Mouse (Mus musculus): ENCODE results near the gene Tbck.

Gene Tbck

GRCm38 (mm10) chr3:132766033-132766726 is 82.2 kb downstream of the Tbck start:
- no peak for DNase-seq

- no peak for DNase-seq
These were observed 88.1 kb downstream of the Tbck start for GRCm38 (mm10) chr3:132772054-132772453.

- DNase-seq = no peak
These were observed 92.7 kb downstream of the Tbck start for GRCm38 (mm10) chr3:132776686-132777085.

- no peak for DNase-seq
These were observed 97.2 kb downstream of the Tbck start for GRCm38 (mm10) chr3:132781103-132781502.

GRCm38 (mm10) chr3:132783087-132783486 is 99.1 kb downstream of the Tbck start:
- no peak for DNase-seq

GRCm38 (mm10) chr3:132784732-132785131 is 100.8 kb downstream of the Tbck start:
- DNase-seq = no peak

GRCm38 (mm10) chr3:132786690-132787089 is 102.7 kb downstream of the Tbck start:
- no peak for DNase-seq

- DNase-seq = no peak
These were observed 103.8 kb downstream of the Tbck start for GRCm38 (mm10) chr3:132787775-132788174.

GRCm38 (mm10) chr3:132791140-132791539 is 107.2 kb downstream of the Tbck start:
- DNase-seq = no peak

GRCm38 (mm10) chr3:132800196-132800595 is 116.3 kb downstream of the Tbck start:
- DNase-seq = no peak

- no peak for DNase-seq
These were observed 118.0 kb downstream of the Tbck start for GRCm38 (mm10) chr3:132801910-132802309.

GRCm38 (mm10) chr3:132807888-132808579 is 124.1 kb downstream of the Tbck start:
- DNase-seq = no peak

GRCm38 (mm10) chr3:132808951-132809350 is 125.0 kb downstream of the Tbck start:
- no peak for DNase-seq

GRCm38 (mm10) chr3:132811791-132812190 is 127.8 kb downstream of the Tbck start:
- no peak for DNase-seq

GRCm38 (mm10) chr3:132812356-132812755 is 128.4 kb downstream of the Tbck start:
- DNase-seq = no peak

GRCm38 (mm10) chr3:132813147-132813546 is 129.2 kb downstream of the Tbck start:
- DNase-seq = no peak

- DNase-seq = no peak
These were observed 130.0 kb downstream of the Tbck start for GRCm38 (mm10) chr3:132813706-132814497.

GRCm38 (mm10) chr3:132814791-132815496 is 131.0 kb downstream of the Tbck start:
- DNase-seq = no peak

GRCm38 (mm10) chr3:132815497-132816326 is 131.8 kb downstream of the Tbck start:
- no peak for DNase-seq

GRCm38 (mm10) chr3:132819408-132819807 is 135.5 kb downstream of the Tbck start:
- DNase-seq = no peak

- no peak for DNase-seq
These were observed 147.4 kb downstream of the Tbck start for GRCm38 (mm10) chr3:132831179-132831873.
